Mouse (Mus musculus): ENCODE measurements around the gene Arl5a.

- TF ChIP-seq POLR2A (IDR thresholded peaks at IDR 0.05; ENCODE audit: low read depth, low read length) (no peak), CTCF (IDR thresholded peaks at IDR 0.05; ENCODE audit: borderline replicate concordance, insufficient read depth, low read length) (no peak)
Observed at GRCm38 (mm10) chr2:52461206-52461967, 36.7 kb upstream of the Arl5a start.
